Mouse (Mus musculus) neutrophil, adult 5-6 weeks (primary cell): ENCODE results near the gene Slc46a1. TPM values are rescaled to one million over a fixed set of nuclear protein-coding genes. Genes with fewer than 3 reads are reported as not detected.
A peak's percentile ranks its signal among the peaks of the same experiment; 100 is the strongest.

Experiments used
- ATAC-seq: fragments of 151-379, 151-347 bp; 2 replicates; pipeline ENCODE4 v1.8.0; 2017; ENCODE audit warnings: mild to moderate bottlenecking, moderate TSS enrichment; ENCODE audit not compliant: insufficient number of reproducible peaks, poor library complexity, low FRiP score, severe bottlenecking; ENCODE audit errors: extremely low read depth
- total RNA-seq: library from RNA; stranded (forward); fragments of 200-1000 nt; gene quantifications from 2 replicates; pipeline ENCODE4 v1.2.3, GENCODE M21; 2017

Gene Slc46a1
- total RNA-seq, 1 experiment from 2014 or later, result not detected

DNA sequence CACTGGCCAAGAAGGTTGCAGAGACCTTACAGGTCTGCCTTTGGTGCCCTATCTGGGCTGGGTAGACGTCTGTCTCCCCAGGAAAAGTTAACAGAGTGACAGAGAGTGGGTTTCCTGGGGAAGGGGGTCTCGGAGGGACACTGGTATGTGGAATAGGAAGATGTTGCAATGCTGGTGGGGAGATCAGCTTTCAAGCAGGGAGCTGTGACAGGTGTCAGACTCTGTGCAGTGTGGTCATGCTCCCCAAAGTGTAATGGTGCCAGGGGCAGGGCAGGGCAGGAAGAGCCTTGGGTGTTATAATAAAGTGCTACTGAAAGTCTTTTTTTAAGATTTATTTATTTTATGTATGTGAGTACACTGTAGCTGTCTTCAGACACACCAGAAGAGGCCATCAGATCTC is 15.2 kb upstream of the Slc46a1 start:
- ATAC-seq, result no peak

DNA sequence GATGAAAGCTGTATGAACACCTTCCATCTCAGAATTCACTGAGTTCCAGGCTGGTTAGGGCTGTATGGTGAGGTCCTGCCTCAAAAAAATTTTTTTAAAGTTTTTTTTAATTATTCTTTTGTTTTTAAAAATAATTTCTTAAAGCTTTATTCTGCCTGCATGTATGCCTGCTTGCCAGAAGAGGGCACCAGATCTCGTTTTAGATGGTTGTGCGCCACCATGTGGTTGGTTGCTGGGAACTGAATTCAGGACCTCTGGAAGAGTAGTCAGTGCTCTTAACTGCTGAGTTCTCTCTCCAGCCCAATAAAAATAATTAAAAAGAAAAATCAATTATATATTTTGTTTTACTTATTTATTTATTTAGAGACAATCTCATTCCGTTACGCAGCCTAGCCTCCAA is 11.8 kb upstream of the Slc46a1 start:
- ATAC-seq, result no peak

GRCm38 (mm10) chr11:78454276-78454675 is 11.2 kb upstream of the Slc46a1 start:
- ATAC-seq, result no peak

- 0 out of 2 replicates have a peak, but pooled peaks have one; percentile 34 for ATAC-seq
Measured at GRCm38 (mm10) chr11:78455308-78455707, 10.2 kb upstream of the Slc46a1 start.

DNA sequence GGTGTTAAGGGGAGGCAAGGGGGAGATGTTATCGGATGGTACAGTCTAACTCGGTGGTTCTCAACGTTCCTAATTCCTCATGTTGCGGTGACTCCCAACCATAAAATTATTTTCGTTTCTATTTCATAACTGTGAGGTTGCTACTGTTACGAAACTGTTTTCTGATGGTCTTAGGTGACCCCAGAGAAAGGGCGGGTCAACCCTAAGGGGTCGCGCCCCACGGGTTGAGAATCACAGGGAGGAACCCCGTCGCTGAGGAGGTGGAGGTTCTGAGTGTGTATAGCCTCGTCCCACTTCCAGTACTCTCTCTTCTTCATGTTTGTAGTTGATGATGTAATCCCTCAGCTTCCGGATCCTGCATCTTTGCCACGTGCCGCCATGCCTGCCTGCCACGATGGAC is 6.8 kb upstream of the Slc46a1 start:
- no peak for ATAC-seq

GRCm38 (mm10) chr11:78461894-78462293 is 3.6 kb upstream of the Slc46a1 start:
- no peak for ATAC-seq

GRCm38 (mm10) chr11:78462669-78463068 is 2.8 kb upstream of the Slc46a1 start:
- no peak for ATAC-seq

- no peak for ATAC-seq
Measured at GRCm38 (mm10) chr11:78463286-78464036, 2.0 kb upstream of the Slc46a1 start.

- ATAC-seq, result no peak
Measured at GRCm38 (mm10) chr11:78465116-78465515, 381 bp upstream of the Slc46a1 start.

GRCm38 (mm10) chr11:78466242-78466912 is 880 bp downstream of the Slc46a1 start:
- ATAC-seq, result no peak

DNA sequence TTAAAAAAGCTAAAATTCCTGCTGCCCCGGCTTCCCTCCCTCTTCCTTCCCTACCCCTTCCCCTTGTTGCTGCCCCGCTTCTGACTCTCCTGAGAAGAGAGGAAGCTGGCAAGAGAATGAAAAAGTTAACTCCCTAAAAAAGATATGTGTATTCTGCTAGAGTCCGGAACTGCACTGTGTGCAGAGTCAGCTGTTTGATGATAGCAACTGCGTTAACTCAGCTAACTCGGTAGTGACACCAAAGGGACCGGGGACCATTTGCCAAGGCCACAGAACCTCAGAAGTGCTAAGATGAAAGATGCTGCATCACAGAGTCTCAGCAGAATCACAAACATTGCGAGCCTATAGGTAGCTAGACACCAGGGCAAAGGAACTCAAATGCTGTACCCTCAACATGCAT is 2.0 kb downstream of the Slc46a1 start:
- no peak for ATAC-seq

DNA sequence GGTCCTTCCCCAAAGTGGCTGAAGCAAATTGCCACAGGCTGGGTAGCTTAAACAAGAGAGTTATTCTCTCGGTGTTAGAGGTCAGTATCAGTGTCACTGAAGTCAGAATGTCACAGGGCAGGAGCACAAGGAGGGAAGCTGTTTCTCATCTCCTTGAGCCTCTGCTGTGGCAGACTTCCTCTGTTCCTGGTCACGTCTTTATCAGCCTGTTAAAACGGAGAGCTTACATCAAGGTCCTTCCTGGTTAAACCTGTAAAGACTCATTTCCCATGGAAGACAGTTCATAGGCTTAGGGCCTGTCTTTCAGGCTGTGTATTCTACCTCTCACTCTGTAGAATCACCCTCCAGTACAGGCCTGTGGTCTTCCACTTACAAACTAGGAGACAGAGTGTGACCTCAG is 2.4 kb downstream of the Slc46a1 start:
- ATAC-seq, result no peak

DNA sequence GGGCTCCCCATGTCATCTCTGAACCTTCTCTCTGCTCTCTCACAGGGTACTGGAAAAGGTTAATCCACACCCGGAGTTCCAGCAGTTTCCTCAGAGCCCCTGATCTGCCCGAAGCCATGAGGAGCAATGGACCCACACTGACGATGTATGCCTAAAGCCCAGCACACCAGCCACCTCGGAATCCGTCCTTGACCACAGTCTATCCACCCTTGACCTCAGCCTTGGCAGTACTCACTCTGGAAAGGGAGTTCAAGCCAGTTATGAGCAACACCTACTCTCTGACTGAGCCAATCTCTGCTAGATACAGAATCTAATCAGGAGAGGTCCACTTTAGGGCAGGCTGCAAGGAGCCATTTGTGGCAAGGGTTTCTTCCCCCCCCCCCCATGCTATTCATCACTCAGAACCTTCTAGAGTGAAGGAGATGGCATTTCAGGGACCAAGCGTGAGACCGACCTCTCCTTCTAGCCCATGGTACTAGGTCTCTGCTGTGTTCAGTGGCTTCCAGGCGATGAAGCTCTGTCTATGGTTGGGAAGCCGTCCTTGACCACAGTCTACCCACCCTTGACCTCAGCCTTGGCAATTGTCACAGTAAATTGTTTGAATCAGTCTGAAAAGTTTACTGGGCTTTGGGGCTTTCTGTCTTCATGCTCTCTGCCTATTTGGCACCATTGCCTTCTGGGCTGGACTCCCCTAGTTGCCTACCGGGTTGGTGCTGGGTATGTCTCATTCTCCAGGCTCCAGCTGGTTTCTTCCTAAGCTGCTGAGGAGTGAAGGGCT is 6.0 kb downstream of the Slc46a1 start:
- no peak for ATAC-seq

GRCm38 (mm10) chr11:78475289-78475688 is 9.8 kb downstream of the Slc46a1 start:
- ATAC-seq, result no peak

GRCm38 (mm10) chr11:78483639-78484038 is 18.1 kb downstream of the Slc46a1 start:
- ATAC-seq, result no peak

GRCm38 (mm10) chr11:78488168-78488567 is 22.7 kb downstream of the Slc46a1 start:
- ATAC-seq, result 0 out of 2 replicates have a peak, but pooled peaks have one; percentile 46

- ATAC-seq, result no peak
Measured at GRCm38 (mm10) chr11:78490781-78491241, 25.3 kb downstream of the Slc46a1 start.

GRCm38 (mm10) chr11:78495904-78496303 is 30.4 kb downstream of the Slc46a1 start:
- no peak for ATAC-seq

DNA sequence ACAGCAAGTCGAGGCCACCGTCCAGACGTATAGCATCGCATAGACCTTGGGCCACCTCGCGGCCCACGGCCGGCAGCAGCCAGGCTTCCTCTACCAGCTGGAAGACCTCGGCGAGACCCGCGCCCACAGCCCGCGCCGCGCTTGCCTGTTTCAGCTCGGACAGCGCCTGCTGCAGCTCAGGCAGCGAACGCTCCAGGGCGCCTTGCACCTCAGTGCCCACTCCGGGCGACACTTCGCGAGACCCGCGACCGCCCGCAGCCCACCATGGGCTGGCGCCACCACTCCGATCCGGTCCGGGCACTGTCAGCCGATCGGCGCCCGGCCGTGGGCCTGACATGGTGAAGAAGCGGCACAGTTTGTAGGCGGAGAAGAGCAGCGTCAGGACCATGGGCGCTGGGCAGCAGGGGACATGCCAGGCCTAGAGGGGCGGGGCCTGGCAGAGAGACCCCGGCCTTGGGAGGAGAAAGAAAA is 31.6 kb downstream of the Slc46a1 start:
- ATAC-seq, result no peak
